Mouse (Mus musculus) kidney, adult 11 months (tissue): ENCODE measurements around the gene Brca2.

Source experiments
- DNase-seq: peaks from one replicate; pipeline ENCODE4 v3.0.0; 2022

Brca2 gene

GRCm38 (mm10) chr5:150599301-150600294, 77.2 kb downstream of the Brca2 start:
- DNase-seq: no peak

- DNase-seq: no peak
These were observed 78.4 kb downstream of the Brca2 start for GRCm38 (mm10) chr5:150600554-150601440.

GRCm38 (mm10) chr5:150601441-150602230, 79.2 kb downstream of the Brca2 start:
- no peak for DNase-seq

- no peak for DNase-seq
These were observed 83.7 kb downstream of the Brca2 start for GRCm38 (mm10) chr5:150606131-150606530.

- no peak for DNase-seq
These were observed 85.2 kb downstream of the Brca2 start for GRCm38 (mm10) chr5:150607631-150608030.

- DNase-seq: no peak
These were observed 88.7 kb downstream of the Brca2 start for GRCm38 (mm10) chr5:150611136-150611535.

- no peak for DNase-seq
These were observed 89.3 kb downstream of the Brca2 start for GRCm38 (mm10) chr5:150611697-150612096.

- DNase-seq: no peak
These were observed 91.6 kb downstream of the Brca2 start for GRCm38 (mm10) chr5:150614054-150614453.

- DNase-seq: no peak
These were observed 93.8 kb downstream of the Brca2 start for GRCm38 (mm10) chr5:150616216-150616615.

GRCm38 (mm10) chr5:150616731-150617130, 94.3 kb downstream of the Brca2 start:
- DNase-seq: no peak

- DNase-seq: no peak
These were observed 96.3 kb downstream of the Brca2 start for GRCm38 (mm10) chr5:150618599-150619355.
